9 mouse cellular contexts compared by ENCODE assay signal in genomic region chr9:44389273-44389672, GRCm38 (mm10). TPM values are rescaled to one million over a fixed set of nuclear protein-coding genes. Genes with fewer than 3 reads are reported as not detected.
DNase-seq lines count a peak whose midpoint lies in the region; ATAC-seq and TF ChIP-seq lines count a peak whose summit lies in the region.
"Had no signal": no experiment of that assay in that cellular context is flagged by ENCODE, and none has a peak within 500 bp of the region (broad histone marks: within the 10 kb centered on the region; RNA-seq: fewer than 3 reads in every experiment).

No protein-coding gene starts in this region.

- WGBS in midbrain, embryonic 11.5 days, result 67% methylated on average over 8 of the region's 8 CpGs
- WGBS in midbrain, embryonic 15.5 days, result 61% methylated on average over 8 of the region's 8 CpGs
- WGBS in intestine, embryonic 16.5 days, result 54% methylated on average over 8 of the region's 8 CpGs

- H3K4me3 ChIP-seq in midbrain, embryonic 11.5 days (ENCODE audit: low read depth, low read length), result no peak overlapping the region
- H3K4me3 ChIP-seq in midbrain, embryonic 15.5 days, result no peak overlapping the region
- no peak overlapping the region for H3K4me3 ChIP-seq in intestine, embryonic 16.5 days (ENCODE audit: low read length)
- H3K4me3 ChIP-seq: hindbrain, embryonic 15.5 days had no signal

- peak; percentile 82 for TF ChIP-seq CTCF in brain, embryonic 14.5 days (IDR thresholded peaks at IDR 0.05; ENCODE audit: borderline replicate concordance, extremely low read depth, insufficient read depth, insufficient read length)

- peaks cover 29% of the 10 kb centered on the region for H3K36me3 ChIP-seq in midbrain, embryonic 11.5 days (ENCODE audit: control insufficient read depth, insufficient read depth, low read length)
- H3K36me3 ChIP-seq in midbrain, embryonic 15.5 days (replicated peaks), result peaks cover 62% of the 10 kb centered on the region
- peaks cover 30% of the 10 kb centered on the region for H3K36me3 ChIP-seq in intestine, embryonic 16.5 days (ENCODE audit: control insufficient read depth, insufficient read depth, low read length)

- no peak for TF ChIP-seq POLR2A in brain, embryonic 14.5 days (IDR thresholded peaks at IDR 0.05; ENCODE audit: borderline replicate concordance, extremely low read depth, insufficient read depth, insufficient read length, poor library complexity, severe bottlenecking)

- H3K9ac ChIP-seq in midbrain, embryonic 11.5 days (ENCODE audit: low read length), result no peak overlapping the region
- no peak overlapping the region for H3K9ac ChIP-seq in midbrain, embryonic 15.5 days
- no peak overlapping the region for H3K9ac ChIP-seq in intestine, embryonic 16.5 days (ENCODE audit: low read depth, low read length)
- H3K9ac ChIP-seq: hindbrain, embryonic 15.5 days had no signal

- no peak for DNase-seq in frontal cortex, postnatal 14 days (ENCODE audit: low spot score in 2 of 2)
- peak; percentile 89 for DNase-seq in midbrain, embryonic 11.5 days (ENCODE audit: low spot score, missing footprints)
- DNase-seq in brain, embryonic 14.5 days (ENCODE audit: low read depth), result peak; percentile 43
- peak; percentile 63 for DNase-seq in kidney, postnatal 14 days
- DNase-seq in naive thymus-derived CD4-positive, alpha-beta T cell, adult 2 months (ENCODE audit: low read depth), result peak; percentile 74

- no peaks in the 10 kb centered on the region for H3K27me3 ChIP-seq in midbrain, embryonic 11.5 days (ENCODE audit: control insufficient read depth, insufficient read depth, low read length)
- no peaks in the 10 kb centered on the region for H3K27me3 ChIP-seq in midbrain, embryonic 15.5 days (replicated peaks)
- H3K27me3 ChIP-seq in intestine, embryonic 16.5 days (replicated peaks; ENCODE audit: control insufficient read depth, insufficient read depth, low read length), result no peaks in the 10 kb centered on the region
- H3K27me3 ChIP-seq: hindbrain, embryonic 15.5 days had no signal

- no peak overlapping the region for H3K27ac ChIP-seq in midbrain, embryonic 11.5 days (ENCODE audit: low read depth, low read length)
- no peak overlapping the region for H3K27ac ChIP-seq in midbrain, embryonic 15.5 days
- no peak overlapping the region for H3K27ac ChIP-seq in intestine, embryonic 16.5 days (ENCODE audit: low read length)
- H3K27ac ChIP-seq: hindbrain, embryonic 15.5 days had no signal

- no peaks in the 10 kb centered on the region for H3K4me1 ChIP-seq in midbrain, embryonic 11.5 days (ENCODE audit: control insufficient read depth, insufficient read depth, low read length)
- no peaks in the 10 kb centered on the region for H3K4me1 ChIP-seq in midbrain, embryonic 15.5 days
- no peaks in the 10 kb centered on the region for H3K4me1 ChIP-seq in intestine, embryonic 16.5 days (ENCODE audit: control insufficient read depth, insufficient read depth, low read length)
- H3K4me1 ChIP-seq: hindbrain, embryonic 15.5 days had no signal

- ATAC-seq in frontal cortex, adult (ENCODE audit: low TSS enrichment), result peak; percentile 67; the same call in 1 of the 2 replicates
- ATAC-seq in midbrain, embryonic 11.5 days (ENCODE audit: low FRiP score), result no peak
- ATAC-seq in midbrain, embryonic 15.5 days (replicated peaks), result no peak
- ATAC-seq in intestine, embryonic 16.5 days, result no peak

- H3K9me3 ChIP-seq in midbrain, embryonic 11.5 days (ENCODE audit: control insufficient read depth, low read length), result no peaks in the 10 kb centered on the region
- no peaks in the 10 kb centered on the region for H3K9me3 ChIP-seq in midbrain, embryonic 15.5 days
- H3K9me3 ChIP-seq in intestine, embryonic 16.5 days (ENCODE audit: control insufficient read depth, low read length), result no peaks in the 10 kb centered on the region
- H3K9me3 ChIP-seq: hindbrain, embryonic 15.5 days had no signal

- no peak overlapping the region for H3K4me2 ChIP-seq in midbrain, embryonic 11.5 days
- H3K4me2 ChIP-seq in midbrain, embryonic 15.5 days, result no peak overlapping the region
- no peak overlapping the region for H3K4me2 ChIP-seq in intestine, embryonic 16.5 days (ENCODE audit: low read depth, low read length)
- H3K4me2 ChIP-seq: hindbrain, embryonic 15.5 days had no signal

RNA-seq across cellular contexts. Expression of gene Slc37a4, which starts 7.4 kb away (rescaled TPM):
- polyA plus RNA-seq in midbrain, embryonic 11.5 days (2014; fragmentation: Nextera tagmentation; extraction: Ambion mirVana), result 20.8 and 21.1 TPM in 2 replicates
- 44.6 and 44.9 TPM in 2 replicates for polyA plus RNA-seq in midbrain, embryonic 15.5 days (2015; fragmentation: Nextera tagmentation; extraction: Ambion mirVana)
- polyA plus RNA-seq in brain, embryonic 14.5 days (2012; rRNA removed), result 51.8 and 57.7 TPM in 2 replicates
- 87.2 and 101 TPM in 2 replicates for polyA plus RNA-seq in intestine, embryonic 16.5 days (2015; fragmentation: Nextera tagmentation; extraction: Ambion mirVana)

RNA-seq across cellular contexts. Expression of gene Hyou1, which starts 10.0 kb away (rescaled TPM):
- 28.1 and 30.1 TPM in 2 replicates for polyA plus RNA-seq in midbrain, embryonic 11.5 days (2014; fragmentation: Nextera tagmentation; extraction: Ambion mirVana)
- 28.1 and 29.7 TPM in 2 replicates for polyA plus RNA-seq in midbrain, embryonic 15.5 days (2015; fragmentation: Nextera tagmentation; extraction: Ambion mirVana)
- polyA plus RNA-seq in brain, embryonic 14.5 days (2012; rRNA removed), result 50.3 and 57.4 TPM in 2 replicates
- polyA plus RNA-seq in intestine, embryonic 16.5 days (2015; fragmentation: Nextera tagmentation; extraction: Ambion mirVana), result 36.5 and 41.2 TPM in 2 replicates

RNA-seq across cellular contexts. Expression of gene Rps25, which starts 17.7 kb away (rescaled TPM):
- polyA plus RNA-seq in midbrain, embryonic 11.5 days (2014; fragmentation: Nextera tagmentation; extraction: Ambion mirVana), result 1,710 and 1,826 TPM in 2 replicates
- 965 and 984 TPM in 2 replicates for polyA plus RNA-seq in midbrain, embryonic 15.5 days (2015; fragmentation: Nextera tagmentation; extraction: Ambion mirVana)
- 566 and 626 TPM in 2 replicates for polyA plus RNA-seq in brain, embryonic 14.5 days (2012; rRNA removed)
- polyA plus RNA-seq in intestine, embryonic 16.5 days (2015; fragmentation: Nextera tagmentation; extraction: Ambion mirVana), result 1,622 and 1,645 TPM in 2 replicates

RNA-seq across cellular contexts. Expression of gene Trappc4, which starts 18.1 kb away (rescaled TPM):
- 225 and 239 TPM in 2 replicates for polyA plus RNA-seq in midbrain, embryonic 11.5 days (2014; fragmentation: Nextera tagmentation; extraction: Ambion mirVana)
- polyA plus RNA-seq in midbrain, embryonic 15.5 days (2015; fragmentation: Nextera tagmentation; extraction: Ambion mirVana), result 317 and 321 TPM in 2 replicates
- 169 and 195 TPM in 2 replicates for polyA plus RNA-seq in brain, embryonic 14.5 days (2012; rRNA removed)
- polyA plus RNA-seq in intestine, embryonic 16.5 days (2015; fragmentation: Nextera tagmentation; extraction: Ambion mirVana), result 110 and 122 TPM in 2 replicates

RNA-seq across cellular contexts. Expression of gene Vps11, which starts 27.8 kb away (rescaled TPM):
- polyA plus RNA-seq in midbrain, embryonic 11.5 days (2014; fragmentation: Nextera tagmentation; extraction: Ambion mirVana), result 32.0 and 32.4 TPM in 2 replicates
- polyA plus RNA-seq in midbrain, embryonic 15.5 days (2015; fragmentation: Nextera tagmentation; extraction: Ambion mirVana), result 43.3 and 45.7 TPM in 2 replicates
- 33.7 and 40.9 TPM in 2 replicates for polyA plus RNA-seq in brain, embryonic 14.5 days (2012; rRNA removed)
- polyA plus RNA-seq in intestine, embryonic 16.5 days (2015; fragmentation: Nextera tagmentation; extraction: Ambion mirVana), result 37.1 and 40.2 TPM in 2 replicates

Comparison
In these comparisons a context has a peak if more than half of its experiments do, and no peak if none do; other contexts are left out.
1. DNase-seq: peak in midbrain, embryonic 11.5 days (single experiment), brain, embryonic 14.5 days (single experiment), kidney, postnatal 14 days (single experiment) and naive thymus-derived CD4-positive, alpha-beta T cell, adult 2 months (single experiment); none in frontal cortex, postnatal 14 days (0 of 2).